Mouse (Mus musculus) heart, postnatal 0 days (tissue): Measurements from ENCODE around the gene Olfr782.
"Not testable (repeated sequence)": the region's sequence is repeated elsewhere in the genome, so short reads cannot be mapped to it uniquely, and the experiment has no call there.

Source experiments
- CTCF ChIP-seq: IDR thresholded peaks from 2 replicates; pipeline ENCODE4 v1.5.1; 2016; ENCODE audit warnings: antibody characterized with exemption, control low read depth, low read depth
- EP300 ChIP-seq: IDR thresholded peaks from 2 replicates; pipeline ENCODE4 v1.6.1; 2016; ENCODE audit warnings: antibody characterized with exemption, low read depth

GRCm38 (mm10) chr10:129313521-129313920 lies 35.1 kb upstream of the Olfr782 start:
- not testable (repeated sequence) for TF ChIP-seq CTCF, EP300
